Mouse (Mus musculus) thymus, postnatal 36 days (tissue): Measurements from ENCODE around the gene Psapl1.

Experiments
- DNase-seq, 2 experiments: peaks; one replicate each; pipeline ENCODE4 v3.0.0; 2022; ENCODE audit warnings: mixed read lengths in 2 of 2

The Psapl1 gene

DNA sequence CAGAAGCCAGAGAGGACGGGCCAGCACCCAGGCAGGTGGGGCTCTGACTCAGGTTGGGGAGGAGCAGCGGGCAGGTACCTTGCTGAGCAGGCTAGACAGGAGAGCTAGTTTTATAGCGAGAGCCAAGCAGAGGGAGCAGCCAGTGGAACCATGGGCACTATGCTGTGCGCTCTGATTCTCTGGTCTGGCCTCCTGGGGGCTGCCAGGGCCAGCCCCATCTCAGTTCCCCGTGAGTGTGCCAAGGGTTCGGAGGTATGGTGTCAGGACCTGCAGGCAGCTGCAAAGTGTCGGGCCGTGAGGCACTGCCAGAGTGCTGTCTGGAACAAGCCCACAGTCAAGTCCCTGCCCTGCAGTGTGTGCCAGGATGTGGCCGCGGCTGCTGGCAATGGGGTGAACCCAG lies at the start of gene Psapl1:
TSS of gene Psapl1 (plus strand) at position 106 of the 400 bp plus-strand sequence.
- peak; percentile 36 to 57 for DNase-seq

DNA sequence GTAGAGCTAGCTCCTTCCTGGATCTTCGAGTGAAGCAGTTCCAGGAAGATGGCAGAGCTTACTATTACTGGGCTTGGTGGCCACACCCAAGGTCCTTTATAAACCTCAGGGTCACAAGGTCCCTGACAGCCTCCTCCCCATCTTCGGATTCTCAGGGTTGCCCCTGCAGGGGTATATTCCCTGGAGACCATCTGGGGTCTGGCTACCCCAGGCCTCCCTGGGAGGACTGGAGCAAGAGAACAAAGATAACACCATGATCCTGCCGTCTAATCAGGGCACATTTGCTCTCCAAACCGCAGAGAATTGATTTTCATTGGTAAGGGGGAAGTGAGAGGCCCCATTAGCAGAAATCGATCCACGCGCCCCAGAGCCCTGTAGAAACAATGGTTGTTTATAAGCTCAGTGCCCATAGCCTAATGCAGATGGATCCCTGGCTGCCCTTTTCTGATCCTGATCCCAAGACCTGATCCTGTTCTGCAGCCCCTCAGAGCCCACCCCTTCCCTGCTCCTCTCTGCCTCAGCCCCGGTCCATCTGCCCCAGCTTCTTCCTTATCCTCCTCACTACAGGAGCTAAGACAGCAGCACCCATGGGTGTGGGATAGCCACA lies 48.8 kb upstream of the Psapl1 start:
- DNase-seq, result no peak

DNA sequence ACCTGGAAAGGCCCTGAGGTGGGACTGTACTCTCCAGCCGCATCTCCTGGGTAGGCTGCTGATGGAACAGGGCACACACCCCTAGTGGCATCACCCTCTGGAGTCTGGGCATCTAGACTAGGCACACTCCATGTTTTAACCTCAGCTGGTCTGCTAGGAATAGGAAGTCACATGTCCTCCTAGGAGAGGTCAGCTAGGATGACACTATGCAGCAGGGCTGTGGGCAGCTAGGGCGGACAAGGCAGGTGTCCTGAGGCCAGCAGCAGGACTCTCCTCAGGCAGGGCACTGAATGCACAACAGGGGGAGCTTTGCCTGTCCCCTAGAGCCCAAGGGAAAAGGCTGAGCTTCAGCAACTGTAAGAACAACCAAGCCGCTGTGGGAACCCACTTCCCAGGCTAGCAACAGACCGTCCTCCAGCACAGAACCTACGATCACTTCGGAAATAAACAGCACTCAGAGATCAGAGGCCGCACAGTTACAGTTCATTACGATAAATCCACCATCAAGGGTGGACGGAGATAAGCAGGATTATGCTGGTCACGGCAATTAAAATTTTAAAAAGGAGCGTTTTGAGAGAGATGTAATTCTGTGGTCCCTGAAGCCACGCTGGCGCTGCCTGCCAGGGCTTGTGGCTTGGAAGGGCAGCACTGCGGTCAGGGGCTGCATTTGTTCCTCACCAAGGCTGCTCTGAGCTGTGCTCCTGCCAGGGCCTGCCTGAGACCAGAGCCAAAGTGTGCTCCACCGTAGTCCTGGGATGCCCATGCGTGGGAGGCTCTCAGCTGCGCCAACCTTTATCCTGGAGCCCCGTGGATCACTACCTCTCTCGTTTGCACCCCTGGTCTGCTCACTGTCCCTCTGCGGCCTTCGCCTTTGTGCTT lies 38.2 kb upstream of the Psapl1 start:
- no peak for DNase-seq

DNA sequence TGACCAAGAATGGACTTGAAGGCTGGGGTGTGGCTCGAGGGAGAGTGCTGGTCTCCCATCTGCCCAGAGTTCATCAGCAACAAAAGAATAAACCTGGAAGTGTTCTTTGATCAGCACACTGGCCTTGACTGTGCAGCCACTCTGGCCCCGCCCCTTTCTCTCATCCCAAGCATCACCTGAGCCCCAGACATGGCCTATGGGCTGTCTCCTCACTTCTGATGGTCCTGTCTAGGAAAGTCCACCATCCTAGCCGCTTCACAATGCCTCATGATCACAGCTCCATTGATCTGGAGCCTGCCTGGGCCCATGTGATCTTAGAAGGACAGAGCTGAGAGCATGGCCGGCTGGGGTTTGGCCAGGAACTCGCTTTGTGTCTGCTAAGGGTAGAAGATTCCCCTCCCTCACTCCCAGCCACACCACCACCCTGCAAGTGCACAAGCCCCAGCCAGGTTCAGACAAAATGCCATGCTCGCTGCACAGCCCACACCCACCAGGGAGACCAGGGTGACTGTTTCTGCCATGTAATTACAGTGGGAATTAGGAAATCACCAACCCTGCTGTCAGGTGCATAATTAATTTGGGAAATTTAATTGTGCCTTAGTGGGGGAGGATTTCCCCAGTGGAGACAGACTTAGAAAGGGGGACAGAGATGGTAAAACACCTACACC lies 37.3 kb upstream of the Psapl1 start:
- DNase-seq, result no peak

DNA sequence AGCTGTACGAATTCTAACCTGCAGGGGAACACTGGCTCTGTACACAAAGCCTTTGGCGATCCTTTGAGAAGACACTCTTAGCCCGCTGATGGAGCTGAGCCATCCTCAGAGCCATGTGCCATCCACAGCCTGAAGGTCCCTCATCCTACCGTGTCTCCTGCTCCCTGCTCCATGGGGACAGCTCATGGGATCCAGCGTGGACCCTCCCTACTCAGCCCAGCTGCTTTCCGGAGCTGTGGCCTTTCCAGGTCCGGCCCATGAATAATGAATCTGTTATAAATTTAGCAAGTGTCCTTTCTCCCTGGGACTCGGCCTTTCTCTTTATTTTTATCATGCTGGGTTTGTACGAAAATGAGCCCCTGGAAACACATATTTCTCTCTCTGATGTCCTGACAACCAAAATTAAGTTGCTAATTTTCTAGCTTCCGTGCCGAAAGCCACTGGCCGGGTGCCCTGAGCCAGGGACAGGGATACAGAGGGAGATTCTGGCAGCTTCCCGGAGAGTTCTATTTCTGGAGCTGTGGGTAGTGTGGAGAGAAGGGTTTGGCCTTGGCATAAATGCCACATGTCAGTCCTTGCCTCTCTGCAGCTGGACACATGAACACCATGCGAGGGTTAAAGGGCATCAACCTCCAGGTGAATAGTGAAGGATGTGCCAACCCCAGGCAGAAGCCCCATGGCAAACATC lies 34.7 kb upstream of the Psapl1 start:
- no peak for DNase-seq

DNA sequence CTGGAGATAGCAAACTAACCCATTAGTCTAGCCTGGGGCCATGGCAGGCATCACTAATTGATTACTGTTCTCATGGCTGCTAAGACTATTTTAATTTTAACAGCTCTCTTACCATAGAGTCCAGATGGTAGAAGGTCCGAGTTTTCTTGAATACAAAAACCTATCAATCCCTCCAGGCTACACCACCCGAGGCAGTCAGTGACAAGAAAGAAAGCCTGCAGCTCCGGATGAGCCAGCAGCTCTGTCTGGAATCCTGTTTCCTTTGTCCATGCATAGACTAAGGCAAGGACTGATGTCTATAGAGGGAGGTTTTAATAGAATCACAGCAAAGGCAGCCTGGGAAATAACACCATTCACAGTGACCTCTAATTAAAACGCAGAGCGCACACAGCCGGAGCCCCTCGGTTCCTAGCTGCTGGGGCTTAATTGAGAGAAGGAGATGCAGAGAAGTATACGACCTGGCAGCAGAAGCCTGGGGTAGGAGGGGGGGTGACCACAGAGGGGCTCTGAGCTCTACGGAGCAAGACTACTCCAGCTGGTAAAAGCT lies 29.2 kb upstream of the Psapl1 start:
- DNase-seq, result no peak

DNA sequence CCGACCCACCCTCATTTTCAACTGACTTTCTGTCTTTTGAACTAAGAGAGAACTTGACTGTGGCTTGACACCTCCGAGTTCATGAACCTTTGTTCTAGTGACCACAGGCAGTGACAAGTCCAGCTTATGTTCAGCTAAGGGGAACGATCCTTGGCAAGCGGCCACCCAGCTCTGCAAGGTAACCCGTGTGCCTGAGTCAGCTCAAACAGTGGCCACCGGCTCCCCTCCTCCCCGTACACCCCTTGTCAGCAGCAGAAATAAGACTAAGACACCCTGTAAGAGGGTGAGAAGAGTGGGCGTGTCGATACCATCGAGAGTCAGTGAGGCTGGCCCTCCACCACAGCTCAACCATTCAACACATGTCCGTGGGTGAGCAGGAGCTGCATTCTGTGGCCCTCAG lies 27.4 kb upstream of the Psapl1 start:
- DNase-seq, result no peak

DNA sequence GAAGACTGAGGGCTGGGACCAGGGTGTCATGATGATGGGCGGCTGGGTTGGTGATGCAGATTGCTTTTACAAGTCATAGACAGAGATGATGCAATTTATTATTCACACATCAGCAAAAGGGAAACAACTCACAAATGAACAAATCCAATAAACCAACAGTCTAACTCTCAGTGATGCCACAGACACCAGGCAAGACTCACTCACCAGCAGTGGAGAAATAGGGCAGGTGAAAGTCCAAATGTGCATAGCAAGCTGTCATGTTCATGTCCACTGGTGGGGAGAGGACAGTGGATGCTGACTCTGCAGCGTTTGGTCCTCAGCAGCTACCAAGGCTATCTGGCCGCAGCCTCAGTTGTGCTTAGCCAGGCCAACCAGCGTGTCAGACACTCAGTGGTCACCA lies 26.9 kb upstream of the Psapl1 start:
- no peak for DNase-seq

DNA sequence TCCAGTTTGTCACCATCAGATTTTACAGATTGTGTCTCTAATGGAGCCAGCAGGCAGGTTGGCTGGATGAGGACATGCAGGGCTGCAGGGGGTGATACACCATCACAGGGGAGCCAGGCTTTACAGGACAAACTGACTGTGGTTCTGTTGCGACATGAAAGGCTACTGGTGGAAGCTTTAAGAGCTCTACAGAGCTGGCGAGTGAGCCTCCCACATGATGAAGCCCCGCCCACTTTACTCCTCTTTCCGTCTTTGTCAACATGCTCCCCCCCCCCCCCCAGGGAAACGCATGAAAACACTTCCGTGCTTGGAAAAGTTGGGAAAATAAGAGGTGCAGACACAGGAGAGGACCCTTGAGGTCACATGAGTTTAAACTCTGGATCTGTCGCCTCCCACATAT lies 25.6 kb upstream of the Psapl1 start:
- no peak for DNase-seq

DNA sequence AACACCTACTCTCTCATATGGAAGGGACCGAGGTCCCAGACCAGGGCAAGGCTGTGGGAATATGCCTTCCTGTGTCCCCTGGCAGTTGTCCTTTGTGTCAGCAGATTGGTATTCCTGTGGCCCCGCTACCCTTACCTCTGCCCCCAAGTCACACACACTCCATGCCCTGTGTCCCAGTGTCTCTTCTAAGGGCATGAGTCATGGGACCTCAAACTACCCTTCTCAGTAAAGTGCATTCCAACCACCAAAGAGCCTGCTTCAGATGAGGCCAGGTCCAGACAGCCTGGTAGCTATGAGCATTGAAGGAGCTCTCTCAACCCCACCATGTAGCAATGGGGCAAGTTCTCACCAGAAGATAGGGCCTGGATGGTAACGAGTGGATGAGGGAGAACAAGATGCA lies 25.0 kb upstream of the Psapl1 start:
- DNase-seq, result no peak

DNA sequence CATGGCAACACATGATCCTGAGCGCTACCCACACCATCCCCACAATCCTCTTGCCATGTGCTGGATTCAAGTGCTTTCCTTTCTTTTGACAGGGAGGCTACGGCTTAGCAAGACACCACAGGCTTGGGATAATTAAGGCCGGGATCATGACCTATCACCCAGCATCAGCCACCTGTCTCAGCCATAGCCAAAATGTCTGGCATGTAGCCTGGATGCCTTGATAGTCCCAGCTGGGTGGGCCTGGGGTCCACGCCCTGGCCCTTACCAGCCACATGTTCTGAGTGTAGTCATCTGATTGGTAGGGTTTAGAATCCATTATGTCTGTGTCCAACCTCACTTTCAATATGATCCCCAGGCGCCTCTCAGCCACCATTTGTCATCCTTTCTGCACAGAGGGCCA lies 24.1 kb upstream of the Psapl1 start:
- DNase-seq, result no peak

DNA sequence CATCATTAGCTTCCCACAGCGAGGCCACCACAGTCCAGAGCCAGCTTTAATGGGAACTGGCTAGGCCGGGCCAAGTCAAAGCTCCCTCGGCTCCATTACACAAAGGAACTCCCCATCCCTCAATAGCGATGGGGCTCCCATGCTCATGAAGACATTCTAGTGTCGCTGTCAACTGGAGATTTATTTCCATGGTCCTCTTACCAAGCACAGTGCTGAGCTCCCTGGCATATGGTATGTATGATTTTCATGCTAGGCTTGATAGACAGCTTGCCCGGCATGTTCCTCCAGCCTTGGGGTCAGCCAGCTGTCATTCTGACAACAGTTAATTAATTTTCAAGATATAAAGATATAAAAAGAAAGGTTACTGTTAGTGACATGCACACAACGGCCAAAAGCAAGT lies 21.5 kb upstream of the Psapl1 start:
- DNase-seq, result no peak

DNA sequence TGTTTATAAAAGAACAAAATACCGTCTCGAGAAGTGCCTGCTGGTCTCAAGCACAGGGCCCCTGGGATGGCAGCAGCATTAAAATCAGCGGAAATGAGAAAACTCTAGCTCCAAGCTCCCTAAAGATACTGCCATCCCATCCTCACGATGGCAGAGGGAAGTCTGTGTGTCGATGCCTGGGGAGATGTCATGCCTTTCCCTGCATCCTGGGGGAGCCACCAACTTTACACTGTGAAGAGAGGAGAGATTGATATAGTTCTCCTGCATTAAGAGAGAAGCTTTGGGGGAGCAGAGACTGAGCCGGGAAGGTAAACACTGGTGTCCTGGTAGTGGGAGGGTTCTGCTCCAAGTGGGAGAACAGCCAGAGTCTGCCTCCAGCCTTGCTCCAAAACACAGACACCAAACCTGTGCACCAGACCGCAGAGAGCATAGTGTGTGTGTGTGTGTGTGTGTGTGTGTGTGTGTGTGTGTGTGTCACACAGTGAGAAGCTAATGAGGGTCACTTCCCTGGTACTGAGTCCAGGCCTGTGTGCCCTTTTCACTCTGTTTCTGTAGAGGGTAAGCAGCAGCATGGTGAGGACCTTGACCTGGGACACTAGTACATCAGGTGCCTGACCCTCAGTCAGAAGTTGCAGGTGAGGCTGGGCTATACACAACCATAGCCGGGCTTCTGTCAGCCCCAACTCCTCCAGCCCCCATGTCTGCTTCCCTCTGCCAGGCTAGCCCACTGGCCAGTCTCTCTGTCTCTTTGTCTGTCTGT lies 17.3 kb upstream of the Psapl1 start:
- no peak for DNase-seq

DNA sequence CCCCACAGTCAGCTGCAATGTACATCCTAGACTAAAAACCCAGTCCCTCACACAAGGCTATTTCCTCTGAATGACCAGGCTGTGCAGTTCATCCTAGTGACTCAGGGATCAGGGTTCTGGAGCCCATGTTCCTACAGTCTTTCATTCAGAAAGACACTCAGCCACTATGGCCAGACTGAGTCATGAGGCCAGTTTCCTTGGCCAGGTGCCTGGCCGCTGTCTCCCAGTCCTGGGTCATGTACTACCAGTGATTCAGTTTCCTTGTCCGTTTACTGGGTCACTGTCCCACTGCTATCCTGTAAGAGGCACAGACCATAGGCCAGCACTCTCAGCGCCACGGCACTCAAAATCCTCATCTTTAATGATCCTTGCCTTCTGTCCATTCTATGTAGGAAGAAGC lies 15.5 kb upstream of the Psapl1 start:
- DNase-seq, result no peak

DNA sequence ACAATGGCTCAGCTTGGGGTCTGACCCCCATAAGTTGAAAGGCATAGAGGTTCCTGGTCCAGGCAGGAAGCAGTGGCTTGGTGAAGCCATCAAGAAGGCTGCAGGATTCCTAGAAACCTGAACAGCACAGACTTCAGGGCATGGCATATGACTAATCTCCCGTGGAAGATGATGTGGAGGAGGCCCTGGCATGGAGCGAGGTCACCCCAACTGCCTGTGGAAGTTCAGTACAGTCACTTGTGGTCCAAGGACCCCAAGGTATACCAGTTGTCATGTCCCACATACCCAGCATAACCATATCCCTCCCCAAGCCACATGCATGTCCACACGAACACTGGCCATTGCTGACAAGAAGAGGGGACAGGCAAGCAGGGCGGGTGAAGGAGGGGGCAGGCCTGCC lies 12.5 kb upstream of the Psapl1 start:
- DNase-seq, result no peak

DNA sequence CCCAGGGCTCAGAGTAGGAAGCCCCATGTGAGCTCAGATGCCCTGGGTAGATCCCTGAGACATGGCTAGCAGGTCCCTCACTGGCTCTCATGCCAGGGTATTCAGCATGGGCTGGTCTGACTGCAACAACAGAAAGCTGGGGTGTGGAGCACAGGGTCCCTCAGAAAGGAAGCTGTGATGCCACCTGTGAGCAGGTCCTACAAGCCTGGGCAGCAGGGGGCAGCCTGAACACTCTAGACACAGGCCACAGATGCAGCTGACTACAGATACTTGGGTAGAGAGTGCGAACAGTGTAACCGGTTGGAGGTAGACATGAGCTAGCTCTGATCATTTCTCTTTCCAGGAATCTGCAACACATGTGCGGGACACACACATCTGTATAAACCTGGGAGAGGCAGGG lies 11.9 kb upstream of the Psapl1 start:
- peak; percentile 58 to 60 for DNase-seq

DNA sequence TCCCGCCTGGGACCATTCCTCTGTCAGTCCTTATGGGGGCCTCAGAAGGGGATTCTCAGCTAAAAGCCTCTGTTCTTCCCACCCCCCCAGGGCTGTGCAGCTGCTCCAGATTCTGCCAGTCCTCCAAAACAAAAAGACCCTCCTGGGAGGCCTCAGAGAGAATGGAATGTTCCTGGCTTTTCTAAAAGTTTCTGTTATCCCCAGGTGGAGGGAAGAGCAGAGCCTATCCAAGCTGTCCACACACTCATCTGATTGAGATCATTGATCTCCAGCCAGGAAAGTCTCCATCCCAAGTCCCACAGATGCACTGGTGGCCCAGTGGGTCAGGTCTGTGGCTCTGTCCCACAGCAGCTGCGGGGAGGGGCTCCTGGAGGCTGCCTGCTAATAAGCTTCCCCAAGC lies 11.1 kb upstream of the Psapl1 start:
- DNase-seq, result no peak

DNA sequence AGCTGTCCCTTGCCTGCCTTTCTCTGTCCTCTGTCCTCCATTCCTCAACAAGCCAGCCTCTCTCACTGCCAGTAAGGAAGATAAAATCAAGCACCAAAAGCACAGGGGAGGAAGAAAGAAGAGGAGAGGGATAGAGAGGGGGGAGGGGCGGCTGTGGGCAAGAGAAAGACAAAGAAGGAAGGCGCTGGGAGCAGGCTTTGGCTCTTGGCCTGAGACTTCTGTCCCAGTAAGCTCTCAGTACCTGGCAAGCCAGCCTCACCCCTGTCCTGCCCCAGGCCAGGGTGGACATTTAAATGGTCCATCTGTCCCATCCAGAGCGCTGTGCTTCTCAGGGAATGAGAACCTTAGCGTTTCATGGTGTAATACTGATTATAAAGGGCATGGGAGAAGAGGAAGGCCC lies 9.2 kb upstream of the Psapl1 start:
- no peak for DNase-seq

DNA sequence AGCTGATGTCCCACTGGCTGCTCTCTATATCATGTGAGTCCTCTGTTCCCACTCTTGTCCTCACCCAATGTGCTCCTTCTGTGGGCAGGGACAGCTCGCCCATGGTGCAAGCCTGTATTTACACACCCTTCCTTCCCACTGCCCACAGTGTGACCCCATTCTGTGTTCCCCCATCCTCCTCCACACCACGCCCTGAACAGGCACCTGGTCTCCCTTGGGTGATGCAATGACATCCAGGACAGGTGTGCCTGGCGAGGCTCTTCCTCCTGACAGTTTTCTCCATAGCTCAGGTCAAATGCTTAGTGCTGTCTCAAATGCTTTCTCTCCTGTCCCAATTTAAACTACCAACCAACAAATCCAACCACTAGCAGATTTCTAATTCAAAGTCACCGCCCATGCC lies 8.4 kb upstream of the Psapl1 start:
- no peak for DNase-seq

DNA sequence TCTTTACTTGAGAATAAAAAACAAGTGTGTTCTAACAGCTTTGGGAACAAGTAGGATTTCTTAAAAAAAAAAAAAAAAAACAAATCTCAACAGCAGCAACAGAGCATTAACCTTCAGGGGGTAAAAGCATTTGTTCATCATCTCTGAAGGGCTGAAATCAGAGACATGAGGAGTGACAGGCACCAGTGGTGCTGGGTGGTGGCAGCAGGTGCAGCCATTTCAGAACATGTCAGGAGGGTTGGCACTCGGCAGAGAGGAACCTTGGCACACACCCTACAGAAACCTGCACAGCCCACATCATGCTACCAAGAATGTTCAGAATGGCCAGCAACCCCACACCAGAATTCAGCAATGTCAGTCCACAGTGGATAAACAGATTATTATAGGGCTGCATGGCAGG lies 4.3 kb upstream of the Psapl1 start:
- no peak for DNase-seq

DNA sequence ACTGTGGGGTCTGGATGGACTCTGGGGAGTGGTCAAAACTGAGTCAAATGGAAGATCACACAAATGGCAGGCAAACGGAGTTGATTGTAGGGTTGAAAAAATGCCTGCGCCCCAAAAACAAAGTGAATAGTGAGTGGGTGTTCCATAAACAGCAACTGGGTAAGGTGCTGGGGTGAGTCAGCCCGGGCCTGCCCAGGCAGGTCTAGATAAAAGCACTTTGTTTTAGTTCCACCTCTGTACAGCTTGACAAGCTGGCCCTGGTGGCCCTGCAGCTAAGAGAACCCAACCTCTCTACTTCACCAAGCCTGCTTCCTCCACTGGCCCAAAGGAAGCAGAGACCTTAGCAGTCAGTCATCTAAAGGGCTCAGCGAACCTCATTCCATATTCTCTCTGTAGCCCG lies 1.0 kb upstream of the Psapl1 start:
- no peak for DNase-seq

DNA sequence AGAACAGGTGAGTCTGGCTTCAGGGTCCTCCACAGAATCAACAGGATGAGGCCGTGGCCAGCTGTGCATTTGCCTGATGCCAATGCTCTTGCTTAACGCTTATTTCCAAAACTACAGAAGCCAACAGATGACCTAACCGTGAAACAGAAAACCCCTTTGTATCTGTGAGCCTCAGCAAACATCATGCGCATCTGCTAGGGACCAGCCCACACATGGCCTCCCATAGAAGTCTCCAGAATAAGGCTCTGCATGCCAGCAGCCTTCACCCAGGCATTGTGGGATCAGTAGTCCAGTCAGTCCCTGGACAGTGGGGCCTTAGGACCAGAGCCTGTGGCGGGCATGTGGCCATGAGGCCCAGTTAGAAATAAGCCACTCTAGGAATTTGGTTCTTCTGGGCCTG lies 400 bp upstream of the Psapl1 start:
- no peak for DNase-seq
